Mouse (Mus musculus) CH12.LX (cell line): ENCODE measurements around the gene Ntn1. TPM values are rescaled to one million over a fixed set of nuclear protein-coding genes. Genes with fewer than 3 reads are reported as not detected.

Source experiments
- DNase-seq: peaks from one replicate; pipeline ENCODE4 v3.0.0-alpha.2; 2013; ENCODE audit errors: extremely low read depth
- H3K27ac ChIP-seq: 2 replicates; pipeline ENCODE4 v1.5.1; 2012; ENCODE audit warnings: low read depth, mild to moderate bottlenecking, control low read depth, moderate library complexity; ENCODE audit not compliant: insufficient read depth
- H3K27me3 ChIP-seq: replicated peaks from 2 replicates; pipeline ENCODE3; 2012; ENCODE audit warnings: inconsistent platforms
- H3K36me3 ChIP-seq, 2 experiments: replicated peaks in 1 of 2; 2 replicates each; pipeline versions ENCODE3 to v1.6.1; 2012; ENCODE audit warnings: inconsistent platforms in 1 of 2, low read length in 1 of 2, mild to moderate bottlenecking in 1 of 2, mixed read lengths in 1 of 2, moderate library complexity in 1 of 2; ENCODE audit not compliant: control insufficient read depth in 1 of 2, insufficient read depth in 1 of 2
- H3K4me1 ChIP-seq, 2 experiments: 2 replicates each; pipeline ENCODE4 v1.6.1; 2012; ENCODE audit warnings: inconsistent platforms in 1 of 2, moderate library complexity in 1 of 2; ENCODE audit not compliant: insufficient read depth in 2 of 2, control insufficient read depth in 1 of 2
- H3K4me2 ChIP-seq: 2 replicates; pipeline ENCODE4 v1.6.1; 2012; ENCODE audit warnings: low read depth, mild to moderate bottlenecking, control low read depth; ENCODE audit not compliant: poor library complexity, insufficient read depth, severe bottlenecking
- H3K4me3 ChIP-seq, 3 experiments: fragments of 150-350 bp in 1 of 3; sonication (generic) in 1 of 3; replicated peaks in 1 of 3; 2 replicates each; pipeline versions ENCODE3 to v1.5.1; 2011 to 2012; ENCODE audit warnings: low read depth in 2 of 3, low read length in 2 of 3, mild to moderate bottlenecking in 2 of 3, moderate library complexity in 2 of 3, control low read depth in 1 of 3, improper control_type of control experiment in 1 of 3, inconsistent platforms in 1 of 3, mixed read lengths in 1 of 3; ENCODE audit not compliant: poor library complexity in 1 of 3
- H3K79me2 ChIP-seq: replicated peaks from 2 replicates; pipeline ENCODE4 v1.6.1; 2012; ENCODE audit warnings: mild to moderate bottlenecking, moderate library complexity; ENCODE audit not compliant: control insufficient read depth, poor library complexity, insufficient read depth, severe bottlenecking; ENCODE audit errors: extremely low read depth
- H3K9ac ChIP-seq: 2 replicates; pipeline ENCODE4 v1.6.1; 2012; ENCODE audit warnings: low read depth, mild to moderate bottlenecking, control low read depth, moderate library complexity; ENCODE audit not compliant: insufficient read depth
- H3K9me3 ChIP-seq: replicated peaks from 2 replicates; pipeline ENCODE3; 2012; ENCODE audit warnings: low read length, inconsistent platforms, mixed read lengths
- CTCF ChIP-seq, 2 experiments: IDR thresholded peaks in 1 of 2; conservative IDR thresholded peaks in 1 of 2; 2 replicates each; pipeline ENCODE4 v1.5.1; 2011 to 2012; ENCODE audit warnings: low read depth in 2 of 2, low read length in 2 of 2, improper control_type of control experiment in 1 of 2, inconsistent platforms in 1 of 2, mild to moderate bottlenecking in 1 of 2, moderate library complexity in 1 of 2
- E2F4 ChIP-seq: IDR thresholded peaks from 2 replicates; pipeline ENCODE4 v1.6.1; 2011; ENCODE audit warnings: low read depth, low read length, improper control_type of control experiment; ENCODE audit not compliant: insufficient replicate concordance
- EP300 ChIP-seq: IDR thresholded peaks from 2 replicates; pipeline ENCODE4 v1.6.1; 2011; ENCODE audit warnings: low read length, improper control_type of control experiment
- ETS1 ChIP-seq: conservative IDR thresholded peaks from 2 replicates; pipeline ENCODE4 v1.6.1; 2012; ENCODE audit warnings: low read depth, mild to moderate bottlenecking, inconsistent platforms, low read length, improper control_type of control experiment, moderate library complexity
- GABPA ChIP-seq: IDR thresholded peaks from 2 replicates; pipeline ENCODE4 v1.6.1; 2012; ENCODE audit warnings: low read depth, low read length, improper control_type of control experiment, inconsistent platforms; ENCODE audit not compliant: insufficient replicate concordance
- HCFC1 ChIP-seq: IDR thresholded peaks from 2 replicates; pipeline ENCODE4 v1.6.1; 2012; ENCODE audit warnings: low read depth, mild to moderate bottlenecking, inconsistent platforms, low read length, improper control_type of control experiment
- IRF4 ChIP-seq: IDR thresholded peaks from 2 replicates; pipeline ENCODE4 v1.6.1; 2014; ENCODE audit warnings: low read depth, mild to moderate bottlenecking, inconsistent platforms, low read length, improper control_type of control experiment
- JUN ChIP-seq: IDR thresholded peaks from 2 replicates; pipeline ENCODE4 v1.6.1; 2011; ENCODE audit warnings: low read depth, mild to moderate bottlenecking, low read length, improper control_type of control experiment, moderate library complexity; ENCODE audit not compliant: insufficient read depth
- JUND ChIP-seq: conservative IDR thresholded peaks from 2 replicates; pipeline ENCODE4 v1.6.1; 2011; ENCODE audit warnings: low read depth, low read length, improper control_type of control experiment
- KAT2A ChIP-seq: IDR thresholded peaks from 2 replicates; pipeline ENCODE4 v1.6.1; 2012; ENCODE audit warnings: low read length, improper control_type of control experiment, inconsistent platforms; ENCODE audit not compliant: insufficient replicate concordance
- MAFK ChIP-seq: IDR thresholded peaks from 2 replicates; pipeline ENCODE4 v1.6.1; 2011; ENCODE audit warnings: low read length, improper control_type of control experiment; ENCODE audit not compliant: insufficient replicate concordance
- MAX ChIP-seq: IDR thresholded peaks from 2 replicates; pipeline ENCODE4 v1.6.1; 2011; ENCODE audit warnings: low read length, improper control_type of control experiment
- MAZ ChIP-seq: IDR thresholded peaks from 2 replicates; pipeline ENCODE4 v1.6.1; 2012; ENCODE audit warnings: low read depth, mild to moderate bottlenecking, inconsistent platforms, low read length, improper control_type of control experiment, moderate library complexity
- MEF2A ChIP-seq: IDR thresholded peaks from 2 replicates; pipeline ENCODE4 v1.6.1; 2014; ENCODE audit warnings: low read depth, mild to moderate bottlenecking, inconsistent platforms, low read length, improper control_type of control experiment, borderline replicate concordance
- MXI1 ChIP-seq: IDR thresholded peaks from 2 replicates; pipeline ENCODE4 v1.6.1; 2011; ENCODE audit warnings: mild to moderate bottlenecking, low read depth, low read length, improper control_type of control experiment
- MYC ChIP-seq: IDR thresholded peaks from 2 replicates; pipeline ENCODE4 v1.6.1; 2011; ENCODE audit warnings: low read depth, mild to moderate bottlenecking, improper control_type of control experiment, low read length
- NELFE ChIP-seq: IDR thresholded peaks from 2 replicates; pipeline ENCODE4 v1.6.1; 2011; ENCODE audit warnings: low read depth, low read length, improper control_type of control experiment
- NRF1 ChIP-seq: IDR thresholded peaks from 2 replicates; pipeline ENCODE4 v1.6.1; 2014; ENCODE audit warnings: low read depth, mild to moderate bottlenecking, inconsistent platforms, low read length, improper control_type of control experiment, moderate library complexity
- PAX5 ChIP-seq: IDR thresholded peaks from 2 replicates; pipeline ENCODE4 v1.6.1; 2012; ENCODE audit warnings: low read length, inconsistent platforms, mixed read lengths
- POLR2A ChIP-seq: IDR thresholded peaks from 2 replicates; pipeline ENCODE4 v1.6.1; 2011; ENCODE audit warnings: low read depth, mild to moderate bottlenecking, improper control_type of control experiment, low read length
- POLR2AphosphoS2 ChIP-seq: IDR thresholded peaks from 2 replicates; pipeline ENCODE4 v1.6.1; 2011; ENCODE audit warnings: low read depth, low read length, improper control_type of control experiment
- RAD21 ChIP-seq: IDR thresholded peaks from 2 replicates; pipeline ENCODE4 v1.6.1; 2011; ENCODE audit warnings: low read depth, mild to moderate bottlenecking, low read length, improper control_type of control experiment, moderate library complexity
- RCOR1 ChIP-seq: conservative IDR thresholded peaks from 2 replicates; pipeline ENCODE4 v1.6.1; 2012; ENCODE audit warnings: low read depth, mild to moderate bottlenecking, inconsistent platforms, low read length, improper control_type of control experiment
- SIN3A ChIP-seq: IDR thresholded peaks from 2 replicates; pipeline ENCODE4 v1.6.1; 2012; ENCODE audit warnings: low read length, improper control_type of control experiment, inconsistent platforms
- SMC3 ChIP-seq: IDR thresholded peaks from 2 replicates; pipeline ENCODE4 v1.6.1; 2011; ENCODE audit warnings: low read depth, low read length, improper control_type of control experiment
- TBP ChIP-seq: conservative IDR thresholded peaks from 2 replicates; pipeline ENCODE4 v1.6.1; 2011; ENCODE audit warnings: low read depth, low read length, improper control_type of control experiment
- USF1 ChIP-seq: IDR thresholded peaks from 2 replicates; pipeline ENCODE4 v1.6.1; 2014; ENCODE audit warnings: low read depth, mild to moderate bottlenecking, inconsistent platforms, low read length, improper control_type of control experiment
- ZC3H11A ChIP-seq: IDR thresholded peaks from 2 replicates; pipeline ENCODE4 v1.6.1; 2012; ENCODE audit warnings: low read depth, mild to moderate bottlenecking, inconsistent platforms, low read length, improper control_type of control experiment
- ZKSCAN1 ChIP-seq: IDR thresholded peaks from 2 replicates; pipeline ENCODE4 v1.6.1; 2012; ENCODE audit warnings: low read depth, inconsistent platforms, low read length, improper control_type of control experiment, borderline replicate concordance
- ZMIZ1 ChIP-seq: IDR thresholded peaks from 2 replicates; pipeline ENCODE4 v1.6.1; 2012; ENCODE audit warnings: low read depth, mild to moderate bottlenecking, inconsistent platforms, low read length, improper control_type of control experiment
- ZNF384 ChIP-seq: IDR thresholded peaks from 2 replicates; pipeline ENCODE4 v1.6.1; 2012; ENCODE audit warnings: low read depth, low read length, improper control_type of control experiment, inconsistent platforms
- dilution Hi-C: fragments of 300-500 bp; cut with MboI; formaldehyde crosslinking; loops from 2 replicates; pipeline ENCODE4 v1.14.3; 2020; ENCODE audit warnings: low sequenced_read_pairs; ENCODE audit not compliant: extremely low pct_unique_long_range_greater_than_20kb, extremely low pct_ligation_motif_present
- in situ Hi-C: fragments of 300-500 bp; cut with MboI; formaldehyde crosslinking; loops from 3 replicates; pipeline ENCODE4 v1.14.3; 2019; ENCODE audit warnings: low sequenced_read_pairs, low pct_ligation_motif_present, low pct_unique_long_range_greater_than_20kb, mixed read lengths
- polyA plus RNA-seq: library from polyadenylated mRNA; unstranded; fragments of >175 nt; gene quantifications from 2 replicates; pipeline ENCODE4 v1.2.1, GENCODE M21; 2012; ENCODE audit warnings: low read depth; ENCODE audit not compliant: insufficient read length
- total RNA-seq, 2 experiments: library from RNA; depleted of rRNA; stranded (reverse); fragments of 300-350 nt in 1 of 2; fragments of >200 nt in 1 of 2; gene quantifications; 2 replicates each; pipeline ENCODE4 v1.2.3; 2012 to 2014

The Ntn1 gene
- total and polyA plus RNA-seq, 3 experiments: 0.54 to 1.2 (median 0.59) TPM

DNA sequence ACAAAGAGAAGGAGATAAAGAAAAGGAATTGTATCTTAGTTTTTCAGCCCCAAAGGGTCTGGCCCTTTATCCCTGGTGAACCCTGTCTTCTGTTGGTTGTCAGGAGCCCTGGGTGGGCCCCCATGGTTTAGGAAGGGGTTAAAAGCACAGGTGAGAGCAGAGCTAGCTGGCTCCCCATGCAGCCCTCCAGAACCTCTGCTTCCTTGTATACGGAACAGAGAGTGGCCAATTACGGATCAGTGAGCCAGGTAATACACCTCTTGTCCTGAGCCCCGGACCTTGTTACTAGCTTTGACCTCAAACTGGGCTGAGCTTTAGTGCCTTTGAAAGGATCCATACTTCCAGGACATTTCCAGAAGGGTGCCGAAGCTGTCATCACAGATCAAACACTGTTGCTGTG, 200.1 kb downstream of the Ntn1 start:
- Histone ChIP-seq H3K4me1 (peaks cover 38 to 94% of the 10 kb centered on the region in 2 experiments), H3K36me3 (peaks cover 0 to 20% of the 10 kb centered on the region in 2 experiments), H3K27me3 (no peaks in the 10 kb centered on the region), H3K79me2 (no peaks in the 10 kb centered on the region), H3K4me2 (no peak overlapping the region), H3K9me3 (no peaks in the 10 kb centered on the region), H3K4me3 (no peak overlapping the region), H3K9ac (no peak overlapping the region), H3K27ac (peak overlapping the region; percentile 15; the same call in 1 of the 2 replicates)
- no peak for DNase-seq
- in situ Hi-C loops: loop anchor here (5.0 kb wide), 1 partner anchor 183 kb away; no protein-coding TSS in a partner anchor
- dilution Hi-C loops: no loop called here
- TF ChIP-seq GABPA (no peak), PAX5 (no peak)

DNA sequence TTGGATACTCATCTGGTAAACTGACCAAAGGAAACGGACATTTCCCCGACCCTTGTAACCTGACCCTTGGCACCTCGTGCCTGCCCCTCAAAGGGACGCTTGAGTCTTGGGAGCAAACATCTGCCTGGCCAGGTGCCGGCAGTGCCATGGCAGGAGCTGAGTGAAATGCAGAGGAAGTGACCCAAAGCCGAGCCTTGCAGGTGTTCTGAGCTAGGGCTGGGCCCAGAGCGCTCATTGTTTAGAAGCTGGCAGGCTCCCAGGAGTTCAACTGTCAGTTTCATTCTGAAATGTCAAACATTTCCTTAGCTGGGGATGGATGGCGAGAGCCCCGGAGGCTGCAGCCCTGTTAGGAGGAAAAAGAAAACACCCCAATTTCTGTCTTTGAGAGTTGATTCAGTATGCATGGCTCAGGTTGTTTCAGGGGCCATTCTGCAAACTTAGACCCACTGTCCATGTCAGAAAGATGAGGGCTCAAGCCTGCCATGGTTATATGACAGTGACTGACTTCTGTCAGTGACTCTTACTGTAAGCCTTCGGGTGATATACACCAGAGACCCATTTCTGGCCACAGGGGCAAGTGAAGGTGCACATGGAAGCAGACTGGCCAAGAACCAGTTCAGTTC, 200.7 kb downstream of the Ntn1 start:
- Histone ChIP-seq H3K4me1 (peaks cover 32 to 94% of the 10 kb centered on the region in 2 experiments), H3K27me3 (no peaks in the 10 kb centered on the region), H3K36me3 (peaks cover 0 to 21% of the 10 kb centered on the region in 2 experiments), H3K4me3 (no peak overlapping the region), H3K27ac (peak overlapping the region; percentile 15; the same call in 1 of the 2 replicates), H3K9me3 (no peaks in the 10 kb centered on the region), H3K79me2 (no peaks in the 10 kb centered on the region), H3K9ac (no peak overlapping the region), H3K4me2 (no peak overlapping the region)
- dilution Hi-C loops: no loop called here
- peak; percentile 82 for DNase-seq
- in situ Hi-C loops: loop anchor here (5.0 kb wide), 1 partner anchor 183 kb away; no protein-coding TSS in a partner anchor
- TF ChIP-seq TBP: 0 out of 2 replicates have a peak, but pooled peaks have one; percentile 32
- no peak for TF ChIP-seq POLR2AphosphoS2
- peak; percentile 75; the same call in 1 of the 2 replicates for TF ChIP-seq RCOR1
- TF ChIP-seq NRF1: no peak
- peak; percentile 97 for TF ChIP-seq EP300
- peak; percentile 63; the same call in 1 of the 2 replicates for TF ChIP-seq MXI1
- TF ChIP-seq CTCF (conservative IDR thresholded peaks at IDR 0.05 in 1 of 2, IDR thresholded peaks at IDR 0.05 in 1 of 2; ENCODE audit: low read depth in 2 of 2, low read length in 2 of 2): no peak
- 0 out of 2 replicates have a peak, but pooled peaks have one; percentile 36 for TF ChIP-seq MEF2A
- no peak for TF ChIP-seq ZKSCAN1
- no peak for TF ChIP-seq PAX5
- TF ChIP-seq SIN3A: peak; percentile 70; the same call in 1 of the 2 replicates
- TF ChIP-seq SMC3: no peak
- 0 out of 2 replicates have a peak, but pooled peaks have one; percentile 49 for TF ChIP-seq JUND
- TF ChIP-seq MAFK: no peak
- no peak for TF ChIP-seq ZNF384
- TF ChIP-seq MAZ: peak; percentile 17; the same call in 1 of the 2 replicates
- no peak for TF ChIP-seq E2F4
- 0 out of 2 replicates have a peak, but pooled peaks have one; percentile 28 for TF ChIP-seq KAT2A
- peak; percentile 91 for TF ChIP-seq IRF4
- no peak; the same call in none of the 2 replicates for TF ChIP-seq RAD21
- peak; percentile 77 for TF ChIP-seq MYC
- TF ChIP-seq NELFE: no peak
- peak; percentile 79 for TF ChIP-seq ETS1
- TF ChIP-seq MAX: peak; percentile 80; the same call in 1 of the 2 replicates
- TF ChIP-seq HCFC1: no peak
- no peak for TF ChIP-seq USF1
- TF ChIP-seq GABPA: no peak
- no peak for TF ChIP-seq ZMIZ1
- peak; percentile 41; the same call in 1 of the 2 replicates for TF ChIP-seq JUN
- no peak for TF ChIP-seq ZC3H11A
- no peak for TF ChIP-seq POLR2A
